Mouse (Mus musculus) retina, postnatal 7 days (tissue): Measurements from ENCODE around the gene Necap1.

Experiments used
- DNase-seq: peaks from one replicate; pipeline ENCODE4 v3.0.0-alpha.2; 2012; ENCODE audit warnings: low read depth, low spot score

Gene Necap1

GRCm38 (mm10) chr6:122883603-122884002 lies 9.3 kb downstream of the Necap1 start:
- no peak for DNase-seq

GRCm38 (mm10) chr6:122889599-122889998 lies 15.3 kb downstream of the Necap1 start:
- DNase-seq = no peak

DNA sequence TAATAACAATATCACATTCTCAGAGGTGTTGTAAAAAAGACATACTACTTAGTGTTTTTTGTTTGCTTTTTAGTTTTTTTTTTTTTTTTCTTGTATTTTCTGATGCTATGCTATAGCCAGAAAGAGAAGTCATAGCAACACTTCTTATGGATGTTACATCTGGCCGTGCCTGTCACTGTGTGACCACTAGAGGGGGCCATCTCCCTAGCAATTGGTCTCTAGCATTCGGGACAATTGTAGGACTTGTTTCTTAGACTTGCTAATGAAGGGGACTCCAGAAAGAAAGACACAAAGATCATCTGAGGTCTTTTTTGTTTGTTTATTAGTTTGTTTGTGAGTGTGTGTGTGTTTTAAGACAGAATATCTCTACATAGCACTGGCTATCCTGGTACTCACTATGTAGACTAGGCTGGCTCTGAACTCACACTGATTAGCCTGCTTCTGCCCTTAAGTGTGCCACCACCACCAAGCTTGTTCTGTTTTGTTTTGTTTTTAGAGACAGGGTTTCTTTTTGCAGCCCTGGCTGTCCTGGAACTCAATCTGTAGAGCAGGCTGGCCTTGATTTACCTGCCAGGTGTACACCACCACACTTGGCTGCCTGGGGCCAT lies 18.3 kb downstream of the Necap1 start:
- DNase-seq = no peak

- no peak for DNase-seq
These were observed 45.6 kb downstream of the Necap1 start for GRCm38 (mm10) chr6:122919922-122920321.

- DNase-seq = no peak
These were observed 47.2 kb downstream of the Necap1 start, which contains the start of gene Clec4a1 for GRCm38 (mm10) chr6:122921451-122921850. Gene Clec4a1 (plus strand): TSS chr6:122921848.

- no peak for DNase-seq
These were observed 60.6 kb downstream of the Necap1 start for GRCm38 (mm10) chr6:122934845-122935244.
